Mouse (Mus musculus): ENCODE data around the gene Cerk.

DNA sequence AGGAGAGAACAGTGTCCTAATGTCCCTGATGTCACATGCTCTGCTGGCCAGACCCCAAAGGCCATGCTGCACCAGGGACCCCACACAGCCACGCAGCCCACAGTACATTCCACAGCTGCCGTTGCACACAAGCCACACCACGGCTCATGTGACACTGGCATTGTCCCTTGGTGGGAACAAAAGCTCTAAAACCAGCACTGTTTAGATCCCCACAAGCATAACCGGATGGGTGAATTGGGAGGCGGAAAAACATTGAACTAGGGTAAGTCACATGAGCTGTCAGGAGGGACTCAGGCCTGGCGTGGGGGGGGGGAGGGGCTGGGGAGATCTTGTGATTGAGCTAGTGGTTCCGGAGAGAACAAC is 17.5 kb downstream of the Cerk start:
- TF ChIP-seq POLR2A (IDR thresholded peaks at IDR 0.05; ENCODE audit: low read depth, low read length) (no peak), CTCF (conservative IDR thresholded peaks at IDR 0.05; ENCODE audit: insufficient read depth, insufficient read length, low read depth, low read length) (no peak)
